Mouse (Mus musculus) liver, embryonic 14.5 days (tissue): ENCODE results near the gene Dnajb4. TPM values are rescaled to one million over a fixed set of nuclear protein-coding genes. Genes with fewer than 3 reads are reported as not detected.

Source experiments
- ATAC-seq: fragments of 200-750 bp; cut with Nextera tagmentation; 2 replicates; pipeline ENCODE4 v1.8.0; 2017; ENCODE audit warnings: moderate number of reproducible peaks, mild to moderate bottlenecking, moderate library complexity; ENCODE audit not compliant: insufficient read depth
- DNase-seq, 3 experiments: peaks; one replicate each; pipeline ENCODE4 v3.0.0-alpha.2; 2012 to 2013; ENCODE audit warnings: low read depth in 3 of 3, low spot score in 3 of 3
- H3K27ac ChIP-seq: fragments of 300-500 bp; sonication (generic); 2 replicates; pipeline ENCODE4 v1.5.1; 2014; ENCODE audit warnings: moderate library complexity, mild to moderate bottlenecking, control low read depth, inconsistent platforms
- H3K27me3 ChIP-seq: fragments of 300-500 bp; sonication (generic); 2 replicates; pipeline ENCODE4 v1.6.1; 2014; ENCODE audit warnings: mild to moderate bottlenecking, low read length, moderate library complexity; ENCODE audit not compliant: control insufficient read depth, insufficient read depth
- H3K36me3 ChIP-seq: fragments of 300-500 bp; sonication (generic); replicated peaks from 2 replicates; pipeline ENCODE4 v1.6.1; 2014; ENCODE audit warnings: low read depth; ENCODE audit not compliant: control insufficient read depth, insufficient read depth
- H3K4me1 ChIP-seq, 2 experiments: fragments of 200-500 bp in 1 of 2; fragments of 300-500 bp in 1 of 2; sonication (generic) in 1 of 2; replicated peaks; 2 replicates each; pipeline ENCODE4 v1.6.1; 2012 to 2014; ENCODE audit warnings: antibody characterized with exemption in 1 of 2, inconsistent platforms in 1 of 2, low read length in 1 of 2; ENCODE audit not compliant: control insufficient read depth in 2 of 2, insufficient read depth in 2 of 2
- H3K4me2 ChIP-seq: fragments of 300-500 bp; sonication (generic); 2 replicates; pipeline ENCODE4 v1.6.1; 2014; ENCODE audit warnings: low read depth, mild to moderate bottlenecking, control low read depth, moderate library complexity
- H3K4me3 ChIP-seq, 2 experiments: fragments of 200-500 bp in 1 of 2; fragments of 300-500 bp in 1 of 2; sonication (generic) in 1 of 2; 2 replicates each; pipeline ENCODE4 v1.5.1; 2012 to 2014; ENCODE audit warnings: low read depth in 2 of 2, low read length in 2 of 2, mild to moderate bottlenecking in 2 of 2, control low read depth in 1 of 2, inconsistent platforms in 1 of 2, moderate library complexity in 1 of 2; ENCODE audit not compliant: insufficient read depth in 1 of 2
- H3K9ac ChIP-seq: fragments of 300-500 bp; sonication (generic); replicated peaks from 2 replicates; pipeline ENCODE4 v1.6.1; 2014; ENCODE audit warnings: mild to moderate bottlenecking, control low read depth, moderate library complexity
- H3K9me3 ChIP-seq: fragments of 300-500 bp; sonication (generic); 2 replicates; pipeline ENCODE4 v1.6.1; 2016; ENCODE audit warnings: low read length, mixed read lengths; ENCODE audit not compliant: control insufficient read depth
- CTCF ChIP-seq: IDR thresholded peaks from 2 replicates; pipeline ENCODE4 v1.5.1; 2016; ENCODE audit warnings: antibody characterized with exemption, low read depth, control low read depth
- EP300 ChIP-seq: IDR thresholded peaks from 2 replicates; pipeline ENCODE4 v1.6.1; 2016; ENCODE audit warnings: antibody characterized with exemption, low read depth
- WGBS: fragments of 180-500 bp; shearing (Covaris S2); extraction: QIAGEN DNeasy Blood & Tissue Kit; methylation state at CpG from one replicate; pipeline ENCODE4 v1.1.7; 2014; ENCODE audit not compliant: insufficient replicate concordance; 5-methylcytosine and 5-hydroxymethylcytosine counted together
- polyA plus RNA-seq, 2 experiments: library from polyadenylated mRNA; depleted of rRNA in 1 of 2; stranded (reverse) in 1 of 2; unstranded in 1 of 2; fragments of >200 nt; fragmentation: Nextera tagmentation in 1 of 2; extraction: Ambion mirVana in 1 of 2; gene quantifications; 2 replicates each; pipeline versions ENCODE4 v1.2.1 to v1.2.3; 2012 to 2014

The Dnajb4 gene
- polyA plus RNA-seq, 2 experiments = 18.3 to 29.9 TPM

GRCm38 (mm10) chr3:152225906-152226305 lies 15.8 kb upstream of the Dnajb4 start:
- Histone ChIP-seq H3K27ac (no peak overlapping the region), H3K36me3 (peaks cover 88% of the 10 kb centered on the region), H3K9me3 (no peaks in the 10 kb centered on the region), H3K27me3 (no peaks in the 10 kb centered on the region), H3K9ac (no peak overlapping the region), H3K4me3 (no peak overlapping the region), H3K4me1 (peaks cover 0 to 2% of the 10 kb centered on the region in 2 experiments; a peak in 1 of 4 replicates), H3K4me2 (no peak overlapping the region)
- no peak for TF ChIP-seq CTCF
- no peak for TF ChIP-seq EP300
- ATAC-seq = no peak
- no peak for DNase-seq
- 89% methylated on average over 7 of the region's 7 CpGs for WGBS

- ATAC-seq = no peak
- Histone ChIP-seq H3K4me2 (no peak overlapping the region), H3K4me1 (no peaks in the 10 kb centered on the region), H3K9me3 (no peaks in the 10 kb centered on the region), H3K27me3 (no peaks in the 10 kb centered on the region), H3K9ac (no peak overlapping the region), H3K4me3 (no peak overlapping the region), H3K27ac (no peak overlapping the region), H3K36me3 (peaks cover 93% of the 10 kb centered on the region)
- no peak for DNase-seq
- TF ChIP-seq EP300 = no peak
- TF ChIP-seq CTCF = peak; percentile 16; the same call in 1 of the 2 replicates
Observed at GRCm38 (mm10) chr3:152224918-152225317, 14.8 kb upstream of the Dnajb4 start.

- DNase-seq = no peak
- Histone ChIP-seq H3K9ac (no peak overlapping the region; the same call in 1 of the 2 replicates), H3K4me2 (peak overlapping the region; percentile 82), H3K4me1 (peaks cover 16 to 17% of the 10 kb centered on the region in 2 experiments), H3K27me3 (no peaks in the 10 kb centered on the region), H3K4me3 (peak overlapping the region in 1 of 2 experiments; percentile 97; a peak in 2 of 4 replicates), H3K36me3 (peaks cover 35% of the 10 kb centered on the region), H3K27ac (no peak overlapping the region), H3K9me3 (no peaks in the 10 kb centered on the region)
- WGBS = 41% methylated on average over 3 of the region's 3 CpGs
- ATAC-seq = no peak
- TF ChIP-seq CTCF = no peak
- no peak for TF ChIP-seq EP300
Observed at GRCm38 (mm10) chr3:152213416-152213815, 3.3 kb upstream of the Dnajb4 start.

GRCm38 (mm10) chr3:152211731-152212279 lies 1.7 kb upstream of the Dnajb4 start:
- WGBS = under 1% methylated on average over 7 of the region's 7 CpGs
- peak overlapping the region; percentile 12 for H3K27ac ChIP-seq

GRCm38 (mm10) chr3:152210728-152211391 lies 758 bp upstream of the Dnajb4 start:
- under 1% methylated on average over 62 of the region's 68 CpGs for WGBS
- no peak for TF ChIP-seq CTCF
- no peak for TF ChIP-seq EP300
- H3K36me3 ChIP-seq = peaks cover 11% of the 10 kb centered on the region
- H3K27ac ChIP-seq = peak overlapping the region; percentile 88
- H3K4me3 ChIP-seq = peak overlapping the region; percentile 84 to 97
- peak overlapping the region; percentile 82 for H3K4me2 ChIP-seq
- no peaks in the 10 kb centered on the region for H3K9me3 ChIP-seq
- DNase-seq (peak in 1 of 3 experiments; percentile 44), ATAC-seq (peak; percentile 49)
- H3K9ac ChIP-seq = peak overlapping the region; percentile 90
- H3K27me3 ChIP-seq = no peaks in the 10 kb centered on the region
- peaks cover 17 to 20% of the 10 kb centered on the region in 2 experiments for H3K4me1 ChIP-seq

More at GRCm38 (mm10) chr3:152211731-152212279, 1.7 kb upstream of the Dnajb4 start:
- Histone ChIP-seq H3K4me3 (peak overlapping the region; percentile 84 to 97), H3K27me3 (no peaks in the 10 kb centered on the region), H3K9me3 (no peaks in the 10 kb centered on the region), H3K9ac (peak overlapping the region; percentile 90), H3K36me3 (peaks cover 19% of the 10 kb centered on the region), H3K4me2 (peak overlapping the region; percentile 82), H3K4me1 (peaks cover 17 to 20% of the 10 kb centered on the region in 2 experiments)
- no peak for TF ChIP-seq EP300
- TF ChIP-seq CTCF = no peak
- ATAC-seq (no peak), DNase-seq (peak in 1 of 3 experiments; percentile 26)
